Mouse (Mus musculus) embryonic facial prominence, embryonic 14.5 days (tissue): ENCODE data around the gene Dzip3. TPM values are rescaled to one million over a fixed set of nuclear protein-coding genes. Genes with fewer than 3 reads are reported as not detected.

Experiments used
- ATAC-seq: fragments of 200-750 bp; cut with Nextera tagmentation; 2 replicates; pipeline ENCODE4 v1.8.0; 2017; ENCODE audit warnings: low read depth, moderate number of reproducible peaks, moderate TSS enrichment
- DNase-seq: peaks from one replicate; pipeline ENCODE4 v3.0.0-alpha.2; 2015; ENCODE audit warnings: low spot score
- H3K27ac ChIP-seq: fragments of 300-500 bp; sonication (generic); replicated peaks from 2 replicates; pipeline ENCODE4 v1.5.1; 2014; ENCODE audit warnings: low read depth, mild to moderate bottlenecking, low read length, moderate library complexity
- H3K27me3 ChIP-seq: fragments of 300-500 bp; sonication (generic); replicated peaks from 2 replicates; pipeline ENCODE4 v1.6.1; 2014; ENCODE audit warnings: low read length; ENCODE audit not compliant: control insufficient read depth, insufficient read depth
- H3K36me3 ChIP-seq: fragments of 300-500 bp; sonication (generic); 2 replicates; pipeline ENCODE4 v1.6.1; 2014; ENCODE audit warnings: low read length, mixed read lengths; ENCODE audit not compliant: control insufficient read depth, insufficient read depth
- H3K4me1 ChIP-seq: fragments of 300-500 bp; sonication (generic); 2 replicates; pipeline ENCODE4 v1.6.1; 2014; ENCODE audit warnings: antibody characterized with exemption, low read length; ENCODE audit not compliant: control insufficient read depth, insufficient read depth
- H3K4me2 ChIP-seq: fragments of 300-500 bp; sonication (generic); 2 replicates; pipeline ENCODE4 v1.6.1; 2014; ENCODE audit warnings: low read depth, mild to moderate bottlenecking, low read length, moderate library complexity, mixed read lengths
- H3K4me3 ChIP-seq: fragments of 300-500 bp; sonication (generic); 2 replicates; pipeline ENCODE4 v1.5.1; 2014; ENCODE audit warnings: low read depth, mild to moderate bottlenecking, low read length
- H3K9ac ChIP-seq: fragments of 300-500 bp; sonication (generic); 2 replicates; pipeline ENCODE4 v1.6.1; 2014; ENCODE audit warnings: low read depth, mild to moderate bottlenecking, low read length, moderate library complexity, mixed read lengths
- H3K9me3 ChIP-seq: fragments of 300-500 bp; sonication (generic); 2 replicates; pipeline ENCODE4 v1.6.1; 2016; ENCODE audit warnings: low read length; ENCODE audit not compliant: control insufficient read depth
- WGBS: fragments of 180-500 bp; shearing (Covaris S2); extraction: QIAGEN DNeasy Blood & Tissue Kit; methylation state at CpG from one replicate; pipeline ENCODE4 v1.1.7; 2014; 5-methylcytosine and 5-hydroxymethylcytosine counted together
- polyA plus RNA-seq: library from polyadenylated mRNA; unstranded; fragments of >200 nt; fragmentation: Nextera tagmentation; extraction: Ambion mirVana; gene quantifications from 2 replicates; pipeline ENCODE4 v1.2.1, GENCODE M21; 2014

Gene Dzip3
- polyA plus RNA-seq, 1 experiment from 2014 or later: 33.3 TPM

GRCm38 (mm10) chr16:48911184-48911583, 82.8 kb downstream of the Dzip3 start:
- 88% methylated on average over 1 of the region's 1 CpGs for WGBS

GRCm38 (mm10) chr16:48899868-48900267, 94.1 kb downstream of the Dzip3 start:
- H3K27ac ChIP-seq: no peak overlapping the region
- WGBS: 85% methylated on average over 1 of the region's 1 CpGs
- no peak overlapping the region for H3K4me3 ChIP-seq
- H3K9ac ChIP-seq: no peak overlapping the region
- ATAC-seq (no peak), DNase-seq (no peak)
- no peaks in the 10 kb centered on the region for H3K4me1 ChIP-seq
- H3K36me3 ChIP-seq: no peaks in the 10 kb centered on the region
- no peaks in the 10 kb centered on the region for H3K9me3 ChIP-seq
- no peaks in the 10 kb centered on the region for H3K27me3 ChIP-seq
- H3K4me2 ChIP-seq: no peak overlapping the region

More at GRCm38 (mm10) chr16:48911184-48911583, 82.8 kb downstream of the Dzip3 start:
- Histone ChIP-seq H3K27ac (no peak overlapping the region), H3K4me1 (no peaks in the 10 kb centered on the region), H3K9ac (no peak overlapping the region), H3K4me3 (no peak overlapping the region), H3K4me2 (no peak overlapping the region), H3K9me3 (no peaks in the 10 kb centered on the region), H3K36me3 (no peaks in the 10 kb centered on the region), H3K27me3 (no peaks in the 10 kb centered on the region)
- ATAC-seq (no peak), DNase-seq (no peak)

DNA sequence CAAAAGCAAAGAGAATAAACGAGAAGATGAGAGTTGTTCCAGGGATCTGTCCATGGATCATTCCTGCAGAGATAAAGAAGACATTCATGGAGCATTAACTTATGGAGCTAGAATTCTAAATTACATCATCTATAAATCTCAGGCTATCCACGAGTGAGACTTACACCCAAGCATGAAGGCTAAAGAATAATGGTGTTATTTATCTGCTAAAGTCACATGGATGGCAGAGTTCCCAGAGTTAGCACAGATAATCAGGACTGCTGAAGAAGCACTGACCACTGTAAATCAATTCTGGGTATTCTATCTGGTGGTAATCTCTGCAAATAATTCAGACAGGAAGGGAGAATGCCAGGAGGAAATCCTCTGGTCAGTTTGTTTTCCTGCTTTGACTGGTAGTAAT, 103.2 kb downstream of the Dzip3 start:
- no peak overlapping the region for H3K4me2 ChIP-seq
- DNase-seq (peak; percentile 2), ATAC-seq (no peak)
- no peak overlapping the region for H3K27ac ChIP-seq
- H3K27me3 ChIP-seq: no peaks in the 10 kb centered on the region
- no peaks in the 10 kb centered on the region for H3K4me1 ChIP-seq
- no peaks in the 10 kb centered on the region for H3K9me3 ChIP-seq
- 62% methylated on average over 2 of the region's 2 CpGs for WGBS
- no peak overlapping the region for H3K4me3 ChIP-seq
- no peak overlapping the region for H3K9ac ChIP-seq
- H3K36me3 ChIP-seq: no peaks in the 10 kb centered on the region

Other genes with a start within 250 kb of the Dzip3 start
- gene Trat1, start 222.1 kb downstream of the Dzip3 start, polyA plus RNA-seq: 0.04 TPM in 1 of 2 replicates, not detected in the other
- gene Retnlb, start 177.3 kb downstream of the Dzip3 start, polyA plus RNA-seq: not detected in 2 replicates
- not detected in 2 replicates for gene Retnla, start 151.6 kb downstream of the Dzip3 start, polyA plus RNA-seq
- 0.74 and 0.76 TPM in 2 replicates for gene Retnlg, start 121.5 kb downstream of the Dzip3 start, polyA plus RNA-seq
- gene Cip2a, start within 50 bp of the Dzip3 start, polyA plus RNA-seq: 24.4 and 25.5 TPM in 2 replicates
- 0.03 and 0.07 TPM in 2 replicates for gene Myh15, start 63.3 kb upstream of the Dzip3 start, polyA plus RNA-seq